Mouse (Mus musculus) bone marrow, adult 2 months (tissue): Measurements from ENCODE around the gene Fam129b.

Source experiments
- CTCF ChIP-seq: fragments of 200-500 bp; IDR thresholded peaks from 2 replicates; pipeline ENCODE4 v1.5.1; 2011; ENCODE audit warnings: low read length, control low read depth; ENCODE audit not compliant: control insufficient read depth, insufficient read depth
- POLR2A ChIP-seq: fragments of 200-500 bp; IDR thresholded peaks from 2 replicates; pipeline ENCODE4 v1.6.1; 2011; ENCODE audit warnings: low read depth, mild to moderate bottlenecking, control low read depth, low read length, borderline replicate concordance; ENCODE audit not compliant: control insufficient read depth

- TF ChIP-seq CTCF (no peak), POLR2A (no peak)
Observed at GRCm38 (mm10) chr2:32939418-32939817, 63.5 kb downstream of the Fam129b start.
